Mouse (Mus musculus) frontal cortex, adult (tissue): ENCODE measurements around the gene Hus1.

ENCODE experiments used
- ATAC-seq: cut with Nextera tagmentation; 2 replicates; pipeline ENCODE4 v1.9.2; 2017; ENCODE audit warnings: mild to moderate bottlenecking, moderate library complexity, mixed read lengths; ENCODE audit not compliant: low TSS enrichment

Gene Hus1

DNA sequence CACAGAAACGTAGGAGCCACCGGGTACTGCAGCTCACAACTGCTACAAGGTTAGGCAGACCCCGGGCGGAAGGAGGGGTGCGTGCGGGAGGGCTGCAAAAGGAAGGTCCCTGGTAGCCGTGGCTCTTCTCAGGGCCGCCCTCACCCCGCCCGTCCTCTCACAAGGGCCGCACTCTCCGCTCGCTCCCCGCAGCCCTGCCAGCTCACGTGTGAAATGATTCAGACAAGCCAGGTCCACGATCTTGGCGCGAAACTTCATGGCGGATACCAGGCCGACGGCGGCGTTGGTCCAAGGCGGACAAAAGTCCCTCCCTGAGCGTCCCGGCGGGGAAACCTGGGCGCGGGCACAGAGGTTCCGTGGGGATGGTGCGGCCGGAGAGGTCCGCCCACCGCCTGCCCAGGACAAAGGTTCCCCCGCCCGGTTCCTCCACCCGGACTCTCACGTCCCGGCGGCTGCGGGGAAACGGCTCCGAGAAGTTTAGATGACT is at the start of gene Hus1:
Gene Hus1, minus strand, starts transcription at position 339 of the 487 bp plus-strand sequence.
- peak; percentile 98 for ATAC-seq

DNA sequence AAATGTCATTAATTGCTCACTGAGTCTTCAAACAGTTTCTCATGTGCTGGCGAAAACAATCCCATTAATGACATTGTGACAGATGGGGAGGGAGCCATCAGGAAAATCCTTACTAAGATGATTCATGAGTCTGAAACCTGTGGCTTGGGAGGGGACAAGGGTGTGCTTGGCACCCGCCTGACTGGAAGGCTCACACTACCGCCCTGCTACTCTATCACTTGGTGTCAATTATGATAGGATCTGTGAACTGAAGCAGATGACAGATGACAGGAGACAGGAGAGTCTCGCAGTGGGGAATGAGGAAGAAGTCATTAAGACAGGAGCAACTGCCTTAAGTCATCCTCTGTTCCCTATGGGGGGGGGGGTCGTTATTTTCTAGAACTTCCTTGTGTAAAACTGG is 49.5 kb upstream of the Hus1 start:
- ATAC-seq: no peak

DNA sequence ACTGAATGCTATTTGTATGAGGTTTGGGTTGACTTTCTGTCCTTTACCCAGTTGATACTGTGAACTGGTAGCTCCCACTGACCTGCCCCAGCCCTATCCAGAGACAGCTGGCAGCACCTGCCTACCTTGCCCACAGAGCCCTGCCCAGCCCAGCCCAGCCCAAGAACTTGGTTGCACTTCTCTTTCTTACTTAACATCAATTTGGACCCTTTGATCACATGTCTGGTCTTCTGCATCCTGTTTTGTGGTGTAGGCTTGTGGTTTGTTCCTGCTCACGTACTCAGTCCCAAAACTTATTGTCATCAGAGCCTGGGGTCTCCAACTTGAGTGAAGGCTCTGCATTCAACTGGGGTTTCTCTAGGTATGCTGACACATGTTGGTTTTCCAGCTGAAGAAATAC is 49.0 kb upstream of the Hus1 start:
- ATAC-seq: no peak

DNA sequence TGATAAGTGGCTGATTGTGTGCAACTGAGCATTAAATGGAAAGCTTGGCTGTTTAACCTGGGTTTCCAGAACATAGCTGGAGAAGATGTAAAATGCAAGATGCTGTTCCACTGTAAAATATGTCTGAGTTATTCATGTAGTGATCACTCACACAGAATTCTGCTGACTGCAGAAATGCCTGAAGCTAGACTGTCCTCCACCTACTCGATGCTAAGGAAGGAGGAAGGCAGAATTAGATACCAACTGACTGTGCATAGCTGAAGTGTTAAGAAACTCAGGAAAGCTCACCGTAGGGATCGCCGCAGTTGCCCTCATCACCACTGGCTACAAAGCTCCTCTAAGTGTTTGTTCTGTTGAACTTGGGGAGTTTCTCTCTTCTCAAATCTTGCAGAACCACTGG is 46.7 kb upstream of the Hus1 start:
- ATAC-seq: peak; percentile 98

DNA sequence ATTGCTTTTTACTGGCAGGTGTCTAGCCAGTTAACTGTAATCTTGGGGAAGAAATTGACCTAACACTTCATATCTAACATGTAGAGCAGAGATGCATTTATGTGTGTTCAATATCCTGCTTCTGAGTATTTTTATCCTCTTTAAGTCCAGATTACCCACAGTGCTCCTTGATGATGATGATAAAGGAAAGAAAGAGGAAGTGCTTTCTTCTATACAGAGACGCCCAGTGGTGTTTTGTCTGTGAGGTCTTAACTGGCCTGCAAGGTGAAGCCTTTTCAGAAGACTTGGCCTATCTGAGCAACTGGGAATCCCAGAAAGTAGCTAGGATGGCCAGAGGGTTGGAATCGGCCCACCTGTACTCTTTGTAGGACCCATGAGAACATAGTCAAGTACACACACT is 45.9 kb upstream of the Hus1 start:
- no peak for ATAC-seq

DNA sequence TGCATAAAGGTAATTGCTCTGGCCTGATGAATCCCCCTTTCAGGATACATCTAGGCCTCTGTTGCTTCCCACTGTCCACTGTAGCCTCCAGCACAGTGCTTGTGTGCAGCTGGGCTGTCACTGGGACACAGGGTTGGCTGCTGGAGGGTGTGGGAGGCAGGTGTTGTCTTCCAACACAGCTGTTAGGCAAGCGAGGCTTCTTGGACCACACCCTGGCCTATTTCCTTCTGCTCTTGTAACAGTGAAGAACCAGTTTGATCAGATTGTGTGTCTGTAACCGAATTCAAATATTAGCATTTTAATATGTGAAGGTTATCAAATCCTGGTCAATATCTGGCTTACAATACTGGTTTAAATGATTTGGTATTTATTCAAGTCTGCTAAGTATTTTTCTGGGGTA is 40.9 kb upstream of the Hus1 start:
- no peak for ATAC-seq

DNA sequence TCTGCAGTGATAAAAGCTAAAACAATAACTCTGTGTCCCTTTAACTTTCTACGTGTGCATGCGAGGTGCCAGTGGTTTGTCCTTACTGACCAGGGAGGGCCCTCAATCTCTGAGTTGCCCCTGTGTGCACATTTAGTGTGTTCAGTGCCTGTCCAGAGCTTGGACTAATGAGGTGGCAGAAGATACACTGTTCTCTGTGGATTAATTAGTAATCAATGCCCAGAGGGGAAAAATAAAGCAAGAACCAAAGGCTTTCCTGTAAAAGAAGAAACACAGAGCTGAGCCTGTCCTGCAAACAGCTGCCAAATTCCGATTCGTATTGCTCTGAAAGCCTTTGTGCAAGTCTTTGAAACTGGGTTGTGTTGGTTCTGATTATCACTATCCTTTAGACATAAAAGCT is 39.2 kb upstream of the Hus1 start:
- ATAC-seq: no peak

DNA sequence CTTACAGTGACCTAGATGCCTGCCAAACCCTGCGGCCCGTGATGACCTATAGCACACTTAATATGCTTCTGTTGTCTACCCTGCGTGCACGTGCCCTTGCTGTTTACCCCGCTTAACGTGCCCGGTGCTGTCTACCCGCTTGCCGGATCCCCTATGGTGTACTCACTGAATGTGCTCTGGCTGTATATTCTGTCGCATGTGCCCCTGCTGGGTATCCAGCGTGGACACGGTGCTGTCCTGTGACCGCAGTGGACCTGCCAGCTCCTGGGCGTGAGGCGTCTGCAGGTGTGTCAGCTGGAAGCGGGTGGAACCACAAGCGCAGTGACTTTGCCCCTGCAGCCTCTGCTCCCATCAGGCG is 37.7 kb upstream of the Hus1 start, which contains the start of gene Sun3:
Gene Sun3, minus strand, starts transcription at position 289 of the 358 bp plus-strand sequence.
- peak; percentile 61 for ATAC-seq

DNA sequence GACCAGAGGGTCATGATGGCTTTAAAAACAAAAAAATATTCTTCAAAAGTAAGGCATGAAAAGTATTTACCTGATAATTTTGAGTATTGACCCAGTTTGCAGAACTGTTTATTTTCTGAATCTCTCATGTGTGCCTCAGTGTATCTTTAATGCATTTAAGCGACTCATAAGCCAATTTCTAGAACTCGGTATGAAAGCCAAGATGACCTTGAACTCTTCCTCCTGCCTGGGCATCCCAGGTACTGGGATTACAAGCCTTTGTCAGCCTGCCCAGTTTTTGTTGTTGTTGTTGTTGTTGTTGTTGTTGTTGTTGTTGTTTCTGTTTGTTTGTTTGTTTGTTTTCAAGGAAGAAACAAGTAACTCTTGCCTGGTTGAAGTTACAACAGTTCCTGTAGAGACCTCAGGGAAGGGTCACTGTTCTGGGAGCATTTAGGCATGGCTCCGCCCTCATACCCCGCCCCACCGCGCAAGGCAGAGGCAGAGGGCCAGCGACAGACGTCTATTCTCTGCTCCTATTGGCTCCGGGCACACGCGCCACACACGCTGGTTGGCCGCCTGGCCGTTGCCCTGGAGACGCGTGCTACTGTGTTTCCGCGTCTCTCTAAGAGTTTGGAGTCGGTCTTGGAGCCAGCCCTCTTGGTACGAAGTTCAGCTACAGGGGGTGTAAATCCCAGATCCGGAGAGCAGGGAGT is 37.2 kb upstream of the Hus1 start, which contains the start of gene Gm11992:
Gene Gm11992, plus strand, starts transcription at position 584 of the 692 bp plus-strand sequence.
- peak; percentile 99 for ATAC-seq

DNA sequence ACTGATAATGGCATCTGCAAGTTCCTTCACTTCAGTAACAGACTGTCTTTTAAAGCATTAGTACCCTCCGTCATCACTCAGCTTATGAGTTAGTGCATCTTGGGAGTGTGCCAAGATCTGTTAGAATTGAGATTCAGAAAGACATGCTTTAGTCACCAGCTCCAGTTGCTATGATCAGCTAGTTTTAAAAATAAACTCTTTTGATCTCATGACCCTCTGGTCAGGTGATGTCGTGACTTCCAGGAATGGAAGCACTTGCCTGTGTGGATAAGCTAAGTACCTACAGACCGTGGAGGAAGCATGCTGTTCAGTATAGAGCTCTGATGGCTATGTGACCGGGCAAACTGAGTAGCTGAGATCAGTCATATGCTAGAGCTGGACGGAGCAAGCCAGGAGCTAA is 36.1 kb upstream of the Hus1 start:
- no peak for ATAC-seq

DNA sequence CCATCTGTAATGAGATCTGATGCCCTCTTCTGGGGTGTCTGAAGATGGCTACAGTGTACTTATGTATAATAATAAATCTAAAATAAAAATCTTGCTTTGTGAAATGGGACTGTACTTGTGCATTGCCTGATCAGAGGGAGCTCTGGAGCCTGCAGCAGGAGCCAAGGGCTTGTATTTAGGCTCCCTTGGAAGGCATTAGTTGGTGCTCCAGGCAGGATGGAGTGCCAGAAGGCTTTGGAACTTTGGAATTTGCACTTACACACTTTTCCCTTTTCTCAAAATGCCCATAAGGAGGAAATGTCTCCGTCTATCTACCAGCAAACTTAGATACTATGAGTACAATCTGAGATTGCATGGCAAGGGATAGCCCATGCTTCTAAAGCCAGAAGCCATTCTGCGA is 35.6 kb upstream of the Hus1 start:
- ATAC-seq: no peak

DNA sequence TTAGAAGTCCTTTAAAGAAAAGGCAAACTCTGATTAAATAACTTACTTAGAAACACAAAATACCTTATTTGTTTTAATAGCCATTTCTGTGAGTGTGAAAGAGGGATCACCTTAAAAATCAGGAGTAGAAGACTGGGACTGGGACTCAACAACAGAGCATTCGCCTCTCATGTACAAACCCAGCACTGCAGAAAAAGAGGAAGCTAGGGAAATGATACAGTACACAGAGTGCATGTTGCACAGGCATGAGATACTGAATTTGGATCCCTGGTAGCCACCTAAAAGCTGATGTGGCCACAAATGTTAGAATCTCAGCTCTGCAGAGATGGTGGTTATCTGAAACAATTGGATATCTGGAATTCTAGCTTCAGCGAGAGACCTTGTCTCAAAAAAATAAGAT is 20.5 kb upstream of the Hus1 start:
- no peak for ATAC-seq

DNA sequence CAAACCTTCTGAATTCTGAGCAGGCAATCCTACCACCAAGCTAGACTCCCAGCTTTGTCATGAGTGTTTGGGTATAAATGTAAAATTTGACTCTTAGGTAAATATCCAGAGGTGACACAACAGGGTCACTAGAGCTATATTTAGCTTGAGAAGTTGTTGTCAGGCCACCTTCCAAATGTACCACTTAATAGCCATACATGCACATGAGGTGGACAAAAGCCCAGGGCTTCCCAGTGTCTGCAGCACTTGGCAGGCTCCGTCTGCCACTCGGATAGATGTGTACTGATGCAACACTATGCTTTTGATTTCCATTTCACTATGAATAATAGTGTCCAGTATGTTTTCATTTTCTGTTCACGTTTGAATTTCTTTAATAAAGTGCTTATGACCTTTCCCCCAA is 14.2 kb upstream of the Hus1 start:
- no peak for ATAC-seq

DNA sequence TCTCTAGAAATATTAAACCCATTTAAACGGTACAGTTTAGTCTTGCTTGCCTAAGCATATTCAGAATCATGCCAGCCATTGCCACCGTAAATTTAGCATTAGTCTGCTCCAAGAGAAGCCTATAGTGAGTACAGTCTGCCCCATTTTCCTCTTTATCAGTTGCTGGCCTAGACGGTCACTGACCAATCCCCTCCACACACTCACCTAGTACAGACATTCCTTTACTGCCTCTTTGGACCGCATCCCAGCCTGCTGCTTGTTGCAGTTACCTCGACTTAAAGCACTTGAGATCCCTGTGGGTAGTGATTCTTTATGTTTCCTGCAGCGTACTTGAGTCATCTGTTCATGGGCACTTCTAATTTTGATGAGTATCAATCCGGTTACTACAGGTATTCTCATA is 13.8 kb upstream of the Hus1 start:
- no peak for ATAC-seq

DNA sequence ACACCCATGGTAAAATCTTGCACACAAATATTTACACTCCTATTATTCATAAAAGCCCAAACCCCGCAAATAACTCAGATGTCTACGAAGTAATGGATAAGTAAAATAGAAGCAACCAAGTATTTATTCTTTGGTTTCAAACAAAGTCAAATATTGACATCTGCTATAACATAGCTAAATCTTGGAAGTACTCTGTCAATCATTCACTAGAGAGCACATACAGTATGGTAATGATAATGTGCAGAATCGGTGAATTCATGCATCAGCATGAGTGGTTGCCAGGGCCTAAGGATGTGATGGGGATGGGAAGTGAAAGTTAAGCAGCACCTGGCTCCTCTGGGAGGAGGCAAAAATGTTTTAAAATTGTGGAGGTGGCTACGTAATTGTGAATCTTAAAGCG is 9.2 kb upstream of the Hus1 start:
- ATAC-seq: no peak

DNA sequence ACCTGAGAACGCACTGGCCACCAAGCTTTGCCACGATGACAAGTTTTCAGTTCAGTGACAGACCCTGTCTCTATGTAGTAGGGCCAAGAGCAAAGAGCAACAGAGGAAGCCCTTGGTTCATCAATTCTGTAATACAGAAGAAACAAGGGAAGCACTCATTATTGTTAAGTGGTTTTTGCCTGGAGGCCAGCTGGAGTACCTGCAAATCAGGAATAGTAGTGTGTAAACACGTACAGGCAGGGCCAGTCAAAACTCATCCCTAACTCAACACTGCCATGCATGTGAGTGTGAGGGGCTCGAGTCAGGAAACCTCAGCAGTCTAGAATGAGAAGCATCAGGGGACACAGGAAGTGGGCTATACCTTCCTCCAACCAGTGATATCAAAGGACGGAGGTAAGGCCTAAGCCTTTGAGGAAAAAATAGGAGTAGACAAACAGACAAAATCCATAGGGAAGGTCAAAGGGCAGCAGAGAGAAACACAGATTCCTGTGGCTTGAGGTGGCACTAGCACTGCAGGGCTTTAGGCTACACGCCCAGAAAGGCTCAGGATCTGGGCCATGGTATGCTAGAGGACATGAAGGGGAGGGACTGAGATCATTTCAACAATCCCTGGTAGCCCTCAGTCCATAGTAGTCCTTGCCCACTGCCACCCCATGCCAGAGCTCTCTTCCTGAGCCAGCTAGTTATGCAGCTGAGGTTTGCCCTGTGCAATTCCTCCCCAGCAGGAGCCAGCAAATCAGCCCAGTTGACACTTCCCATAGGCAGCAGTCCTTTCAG is 7.7 kb upstream of the Hus1 start:
- ATAC-seq: no peak

DNA sequence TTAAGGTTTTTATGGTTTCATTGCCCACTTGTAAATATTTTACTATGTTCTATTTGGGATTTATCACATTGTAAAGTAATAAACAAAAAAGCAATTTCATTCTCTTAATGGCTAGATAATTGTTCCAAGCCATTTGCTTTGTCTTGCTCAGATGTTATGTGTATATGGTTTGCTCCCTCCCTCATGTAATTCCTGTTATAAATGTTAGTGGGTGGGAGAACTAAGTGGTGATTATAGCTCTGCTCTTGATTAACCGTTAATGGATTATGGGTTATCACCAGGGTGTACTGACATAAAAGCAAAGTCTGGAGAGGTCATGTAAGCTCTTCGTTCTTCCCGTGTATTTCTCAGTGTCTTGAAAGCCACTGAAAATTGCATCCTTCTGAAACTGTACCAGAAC is 3.7 kb upstream of the Hus1 start:
- ATAC-seq: no peak

DNA sequence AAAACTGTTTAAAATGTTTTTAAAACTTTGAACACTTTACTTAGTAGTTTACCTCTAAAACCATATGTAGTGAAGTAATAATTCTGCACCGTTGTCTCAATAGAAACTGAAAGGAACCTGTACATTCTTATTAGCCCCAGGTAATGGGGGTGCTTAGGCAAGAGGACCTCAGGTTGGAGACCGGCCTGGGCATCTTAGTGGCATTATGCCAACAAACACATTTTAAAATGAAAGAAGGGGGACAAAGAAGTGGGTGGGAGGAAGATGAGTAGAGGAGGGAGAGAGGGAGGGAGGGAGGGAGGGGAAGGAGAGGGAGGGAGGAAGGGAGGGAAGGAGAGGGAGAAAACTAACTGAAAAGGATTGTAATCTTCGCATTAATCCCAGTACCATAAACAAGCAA is 357 bp upstream of the Hus1 start:
- ATAC-seq: no peak

DNA sequence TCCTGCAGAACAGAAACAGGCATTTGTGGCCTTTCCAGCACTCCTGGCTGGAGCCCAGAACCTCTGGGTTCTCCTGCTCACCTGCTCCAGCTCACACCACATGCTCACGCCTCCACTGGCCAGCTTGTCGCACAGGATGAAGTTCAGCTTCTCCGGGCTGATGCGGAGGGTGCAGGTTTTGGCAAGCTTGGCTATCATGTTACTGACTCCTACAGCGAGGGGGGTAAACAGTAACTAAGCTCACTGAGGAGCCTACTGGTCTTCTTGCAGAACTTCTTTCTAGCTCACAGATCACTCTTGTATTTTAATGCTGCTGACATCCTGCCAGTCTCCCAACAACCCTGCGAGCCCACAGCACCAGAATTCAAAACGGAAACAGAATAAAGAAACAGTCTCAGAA is 575 bp downstream of the Hus1 start:
- peak; percentile 85 for ATAC-seq

DNA sequence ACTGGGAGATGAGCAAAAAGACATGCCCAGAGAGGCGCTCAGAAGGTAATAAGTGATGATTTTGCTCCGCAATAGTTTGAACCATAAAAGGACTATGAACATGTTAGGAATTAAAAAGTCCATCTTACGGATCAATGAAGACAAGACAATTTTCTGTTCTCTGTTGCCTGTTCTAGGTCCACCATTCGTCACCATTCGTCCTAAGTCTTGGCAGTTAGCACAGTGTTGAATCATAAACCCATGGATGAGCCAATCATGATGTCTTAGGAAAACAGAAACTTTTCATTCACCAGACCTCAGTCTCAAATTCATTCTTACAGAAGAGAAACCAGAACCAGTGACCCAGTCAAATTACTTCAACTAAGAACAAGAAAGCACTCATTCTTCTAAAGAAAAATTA is 2.2 kb downstream of the Hus1 start:
- no peak for ATAC-seq

DNA sequence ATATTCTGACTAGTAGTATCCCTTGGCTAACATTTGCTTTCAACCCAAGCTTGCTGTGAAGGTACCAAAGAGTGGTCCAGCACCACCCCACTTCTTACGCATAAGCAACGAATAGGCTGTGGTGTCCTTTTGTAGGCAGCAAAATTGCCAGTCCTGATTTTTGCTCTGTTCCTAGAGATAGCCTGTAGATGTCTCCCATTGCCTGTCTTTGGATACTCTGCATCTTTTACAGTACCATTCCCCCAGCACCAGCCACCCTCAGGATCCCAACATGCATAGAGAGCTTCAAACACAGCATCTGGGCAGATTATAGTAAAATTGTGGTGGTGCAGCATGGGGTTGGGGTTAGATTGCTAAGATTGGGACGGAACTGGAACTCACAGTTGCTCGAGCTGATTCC is 22.9 kb downstream of the Hus1 start:
- peak; percentile 68 for ATAC-seq

DNA sequence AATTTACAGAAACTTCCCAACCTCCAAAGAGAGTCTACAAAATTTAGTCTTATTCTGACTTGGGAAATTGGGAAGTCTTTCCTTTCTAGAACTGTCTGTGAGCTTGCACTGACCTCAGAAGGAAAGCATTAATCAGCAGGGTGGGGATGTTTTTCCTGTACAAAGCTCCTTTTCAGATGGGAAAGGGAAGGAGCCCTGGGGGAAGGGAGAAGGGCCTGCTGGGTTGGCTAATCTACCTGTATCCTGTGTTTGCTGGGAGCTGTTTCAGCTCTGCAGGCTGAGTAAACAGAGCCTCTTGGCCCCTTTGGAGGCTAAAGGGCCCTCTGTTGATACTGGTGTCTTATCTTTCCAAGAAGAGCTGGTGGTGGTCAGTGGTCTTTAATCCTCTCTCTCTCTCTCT is 24.9 kb downstream of the Hus1 start:
- ATAC-seq: no peak

DNA sequence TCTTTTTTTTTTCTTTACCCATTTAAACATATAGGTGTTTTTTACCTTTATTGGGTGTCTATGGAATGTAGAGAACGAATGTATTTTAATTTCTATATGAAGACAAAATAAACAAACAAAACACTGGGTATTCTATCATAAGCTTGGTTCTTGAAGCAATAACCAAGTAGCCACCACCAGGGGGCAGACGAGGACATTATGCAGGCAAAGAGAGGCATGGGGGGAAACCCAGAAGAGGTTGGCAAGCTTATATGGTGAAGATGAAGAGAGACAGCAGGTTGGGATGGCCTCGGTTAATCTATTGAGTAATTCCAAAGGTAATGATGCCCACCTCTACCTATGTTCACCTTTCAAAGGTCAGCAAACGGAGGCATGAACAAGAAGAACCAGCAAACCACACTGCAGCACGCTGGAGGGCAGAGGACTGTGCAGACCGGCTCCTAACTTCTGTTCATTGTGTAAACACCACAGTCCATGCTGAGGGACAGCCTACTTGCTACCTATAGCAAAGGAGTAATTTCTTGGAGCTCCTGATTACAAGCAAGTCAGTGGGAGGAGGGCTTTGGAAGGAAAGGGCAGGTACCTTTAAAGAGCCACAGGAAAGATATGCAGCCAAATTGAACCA is 27.6 kb downstream of the Hus1 start:
- ATAC-seq: peak; percentile 76
